Mouse (Mus musculus) lung, adult 2 months (tissue): ENCODE data around the gene Golim4.

Experiments used
- CTCF ChIP-seq: fragments of 200-500 bp; IDR thresholded peaks from 2 replicates; pipeline ENCODE4 v1.5.1; 2011; ENCODE audit warnings: mild to moderate bottlenecking, low read length, control low read depth; ENCODE audit not compliant: insufficient read depth
- POLR2A ChIP-seq: fragments of 200-500 bp; IDR thresholded peaks from 2 replicates; pipeline ENCODE4 v1.6.1; 2011; ENCODE audit warnings: low read depth, mild to moderate bottlenecking, control low read depth, low read length, borderline replicate concordance; ENCODE audit errors: extremely low read depth

DNA sequence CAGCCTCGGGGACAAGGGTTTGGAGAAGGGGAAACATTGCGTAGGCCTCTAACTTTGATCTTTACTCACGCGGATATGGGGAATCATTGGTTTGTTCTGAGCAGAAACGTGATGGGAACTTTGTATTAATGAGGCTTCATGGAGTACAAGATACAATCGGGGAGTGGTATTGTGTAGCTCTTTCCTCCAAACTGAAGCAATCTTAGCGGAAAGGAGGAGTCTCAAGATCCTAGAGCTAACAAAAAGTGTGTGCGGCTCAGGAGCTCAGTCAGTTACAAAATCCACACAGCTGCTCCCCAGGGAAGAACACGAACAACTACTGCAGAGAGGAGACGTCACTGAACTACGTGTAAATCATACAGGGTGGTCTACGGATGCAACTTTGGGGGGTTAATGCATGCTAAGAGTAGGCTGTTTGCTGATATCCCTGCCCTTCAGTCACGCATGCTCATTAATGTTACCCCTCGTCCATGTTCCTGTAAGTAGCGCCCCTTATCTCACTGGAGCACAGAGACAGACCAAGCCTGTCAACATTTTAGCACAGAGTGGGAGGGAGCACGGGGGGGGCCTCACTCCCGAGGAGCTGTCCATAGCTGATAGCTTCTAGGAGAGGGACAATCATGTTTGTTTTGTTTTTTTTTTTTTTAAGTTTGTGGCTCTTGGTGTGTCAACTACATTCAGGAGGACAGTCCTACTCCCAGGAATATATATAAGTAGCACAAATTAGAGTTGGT is 38.8 kb downstream of the Golim4 start:
- no peak for TF ChIP-seq CTCF
- no peak for TF ChIP-seq POLR2A
